Mouse (Mus musculus) embryonic facial prominence, embryonic 10.5 days (tissue): ENCODE data around the gene Casc3. TPM values are rescaled to one million over a fixed set of nuclear protein-coding genes. Genes with fewer than 3 reads are reported as not detected.

Experiments
- DNase-seq: peaks from one replicate; pipeline ENCODE4 v3.0.0-alpha.2; 2017; ENCODE audit warnings: low spot score
- H3K27ac ChIP-seq: fragments of 300-500 bp; sonication (generic); replicated peaks from 2 replicates; pipeline ENCODE4 v1.5.1; 2016; ENCODE audit warnings: mild to moderate bottlenecking
- H3K27me3 ChIP-seq: fragments of 300-500 bp; sonication (generic); replicated peaks from 2 replicates; pipeline ENCODE4 v1.6.1; 2016; ENCODE audit warnings: low read depth, mild to moderate bottlenecking; ENCODE audit not compliant: poor library complexity, severe bottlenecking
- H3K36me3 ChIP-seq: fragments of 300-500 bp; sonication (generic); replicated peaks from 2 replicates; pipeline ENCODE4 v1.6.1; 2016; ENCODE audit warnings: mild to moderate bottlenecking, moderate library complexity
- H3K4me1 ChIP-seq: fragments of 300-500 bp; sonication (generic); 2 replicates; pipeline ENCODE4 v1.6.1; 2016
- H3K4me3 ChIP-seq: fragments of 300-500 bp; sonication (generic); 2 replicates; pipeline ENCODE4 v1.5.1; 2016; ENCODE audit warnings: mild to moderate bottlenecking, moderate library complexity
- H3K9me3 ChIP-seq: fragments of 300-500 bp; sonication (generic); 2 replicates; pipeline ENCODE4 v1.6.1; 2016; ENCODE audit warnings: mild to moderate bottlenecking
- WGBS: fragments of 180-500 bp; shearing (Covaris S2); methylation state at CpG from one replicate; pipeline ENCODE4 v1.1.7; 2016; 5-methylcytosine and 5-hydroxymethylcytosine counted together
- polyA plus RNA-seq: library from polyadenylated mRNA; unstranded; fragments of >200 nt; fragmentation: Nextera tagmentation; extraction: Ambion mirVana; gene quantifications from 2 replicates; pipeline ENCODE4 v1.2.1, GENCODE M21; 2016

Casc3 gene
- polyA plus RNA-seq, 1 experiment from 2014 or later: 47.5 TPM

DNA sequence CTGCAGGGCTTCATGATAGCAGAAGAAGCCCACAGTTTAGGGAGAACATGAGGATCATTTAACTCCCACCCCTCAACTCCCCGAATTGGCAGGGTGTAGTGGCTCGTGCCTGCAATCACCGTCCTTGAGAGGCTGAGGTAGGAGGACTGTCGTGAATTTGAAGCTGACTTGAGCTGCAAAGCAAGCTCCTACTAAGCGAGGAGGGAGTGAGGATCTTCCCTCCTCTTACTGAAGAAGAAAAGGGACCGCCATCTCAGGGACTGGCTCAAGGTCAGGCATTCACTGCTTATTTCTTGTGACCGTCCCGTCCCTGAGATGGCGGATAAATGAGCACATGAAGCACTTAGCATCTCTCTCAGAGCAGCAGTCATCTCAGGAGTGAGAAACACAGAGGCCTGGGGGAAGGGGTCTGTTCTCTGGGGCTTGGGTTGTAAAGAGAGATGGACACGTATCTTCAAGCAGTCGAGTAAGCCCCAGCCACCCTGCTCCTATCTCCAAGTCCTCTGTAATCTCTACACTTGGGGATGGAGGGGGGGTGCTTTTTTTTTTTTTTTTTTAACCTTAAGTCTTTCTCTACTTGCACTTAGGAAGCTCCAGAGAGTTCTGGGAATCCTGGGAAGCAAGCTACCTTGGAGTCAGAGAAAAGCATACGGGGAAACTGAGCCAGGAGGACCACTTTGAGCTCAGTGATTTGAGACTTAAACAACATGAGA is 28.5 kb upstream of the Casc3 start:
- Histone ChIP-seq H3K9me3 (no peaks in the 10 kb centered on the region), H3K4me1 (peaks cover 58% of the 10 kb centered on the region), H3K4me3 (peak overlapping the region; percentile 60), H3K36me3 (peaks cover 1% of the 10 kb centered on the region; the same call in 1 of the 2 replicates), H3K27ac (peak overlapping the region; percentile 85), H3K27me3 (no peaks in the 10 kb centered on the region)
- WGBS: 57% methylated on average over 12 of the region's 12 CpGs
- DNase-seq: no peak

DNA sequence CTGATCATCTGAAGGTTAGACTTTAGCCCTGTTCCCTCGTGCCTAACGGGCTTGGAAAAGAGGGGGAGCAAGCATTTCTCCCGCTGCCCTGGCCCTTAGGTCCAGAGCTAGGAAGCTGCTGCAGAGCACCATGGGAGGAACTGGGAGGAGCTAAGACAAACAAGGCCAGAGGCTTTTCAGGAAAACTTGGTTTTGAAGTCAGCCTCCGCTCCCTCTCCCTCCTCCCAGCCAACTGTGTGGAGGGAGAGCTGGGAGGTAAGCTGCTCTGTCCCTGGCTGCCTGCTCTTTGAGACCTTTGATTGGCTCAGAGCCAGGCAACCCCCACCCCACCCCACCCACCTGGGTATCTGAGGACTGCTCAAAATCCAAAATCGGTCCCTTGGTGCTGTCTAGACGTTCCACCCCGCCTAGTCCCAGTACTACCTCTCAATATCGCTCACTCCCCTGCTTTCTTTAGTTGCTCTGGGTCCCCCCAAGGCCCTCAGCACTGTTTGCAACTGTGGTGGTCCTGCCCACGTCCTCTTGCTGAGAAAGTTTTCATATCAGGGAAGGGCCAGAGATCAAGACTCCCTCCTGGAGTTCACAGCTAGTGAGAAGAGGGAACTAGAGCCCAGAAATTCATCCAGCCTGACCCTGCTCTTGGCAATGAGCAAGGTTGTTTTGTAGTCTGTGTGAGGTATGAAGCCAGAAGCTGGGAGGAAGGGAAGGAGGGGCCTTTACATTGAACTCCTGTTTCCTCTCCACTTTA is 27.7 kb upstream of the Casc3 start:
- H3K4me3 ChIP-seq: peak overlapping the region; percentile 60
- peak; percentile 66 for DNase-seq
- 5% methylated on average over 9 of the region's 9 CpGs for WGBS
- no peaks in the 10 kb centered on the region for H3K9me3 ChIP-seq
- H3K4me1 ChIP-seq: peaks cover 66% of the 10 kb centered on the region
- peak overlapping the region; percentile 85 for H3K27ac ChIP-seq
- no peaks in the 10 kb centered on the region for H3K27me3 ChIP-seq
- no peaks in the 10 kb centered on the region for H3K36me3 ChIP-seq

DNA sequence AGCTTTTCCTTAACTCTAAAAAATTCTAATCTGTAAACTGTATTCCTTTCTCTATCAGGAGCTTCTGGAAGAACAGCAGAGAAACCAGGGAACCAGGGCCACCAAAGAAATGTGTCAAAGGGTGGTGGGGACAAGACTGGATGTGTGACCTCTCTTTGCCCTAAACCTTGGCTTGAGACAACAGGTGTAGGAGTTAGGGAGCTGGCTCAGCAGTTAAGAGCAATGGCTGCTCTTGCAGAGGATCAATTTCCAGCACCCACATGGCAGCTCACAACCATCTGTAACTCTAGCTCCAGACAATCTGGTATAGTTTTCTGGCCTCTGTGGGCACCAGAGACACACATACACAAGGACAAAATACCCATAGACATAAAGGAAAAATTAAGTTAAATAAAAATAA is 26.8 kb upstream of the Casc3 start:
- Histone ChIP-seq H3K36me3 (no peaks in the 10 kb centered on the region), H3K27me3 (no peaks in the 10 kb centered on the region), H3K9me3 (no peaks in the 10 kb centered on the region), H3K4me1 (peaks cover 72% of the 10 kb centered on the region), H3K27ac (no peak overlapping the region), H3K4me3 (no peak overlapping the region)
- DNase-seq: no peak

DNA sequence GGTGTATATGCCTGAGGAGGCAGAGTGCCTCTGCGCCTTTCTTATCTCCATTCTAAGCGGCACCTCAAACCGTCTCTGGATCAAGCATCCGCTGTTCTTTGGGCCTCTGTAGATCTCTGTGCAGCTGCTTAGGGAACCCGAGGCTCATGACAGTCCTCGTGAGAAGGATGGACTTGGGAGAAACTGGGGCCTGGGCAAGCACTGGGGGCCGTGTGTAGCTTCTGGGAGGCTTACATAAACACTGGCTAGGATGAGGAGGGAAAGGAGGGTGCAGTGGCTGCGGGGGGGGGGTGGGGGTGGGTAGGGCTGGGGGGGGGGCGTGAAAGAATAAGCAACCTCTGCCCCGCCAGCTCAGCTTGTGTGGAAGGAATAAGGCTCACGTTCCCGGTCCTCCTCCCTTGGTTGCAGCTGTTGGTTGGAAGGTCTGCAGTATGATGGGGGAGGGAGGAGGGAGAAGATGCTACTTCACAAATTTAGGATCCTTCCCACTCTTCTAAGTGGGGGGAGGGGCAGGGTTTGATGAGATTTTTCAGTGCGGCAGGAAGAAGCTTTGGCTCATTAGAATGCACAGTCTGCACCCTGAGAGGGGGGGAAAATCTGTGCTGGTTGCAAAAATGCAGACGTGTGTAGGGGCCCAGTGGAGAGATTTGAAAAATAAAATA is 22.7 kb upstream of the Casc3 start:
- H3K36me3 ChIP-seq: no peaks in the 10 kb centered on the region
- peaks cover 68% of the 10 kb centered on the region for H3K4me1 ChIP-seq
- peaks cover 6% of the 10 kb centered on the region; the same call in 1 of the 2 replicates for H3K27me3 ChIP-seq
- peak overlapping the region; percentile 49 for H3K4me3 ChIP-seq
- 14% methylated on average over 14 of the region's 14 CpGs for WGBS
- H3K27ac ChIP-seq: peak overlapping the region; percentile 90
- no peaks in the 10 kb centered on the region for H3K9me3 ChIP-seq
- peak; percentile 39 for DNase-seq

DNA sequence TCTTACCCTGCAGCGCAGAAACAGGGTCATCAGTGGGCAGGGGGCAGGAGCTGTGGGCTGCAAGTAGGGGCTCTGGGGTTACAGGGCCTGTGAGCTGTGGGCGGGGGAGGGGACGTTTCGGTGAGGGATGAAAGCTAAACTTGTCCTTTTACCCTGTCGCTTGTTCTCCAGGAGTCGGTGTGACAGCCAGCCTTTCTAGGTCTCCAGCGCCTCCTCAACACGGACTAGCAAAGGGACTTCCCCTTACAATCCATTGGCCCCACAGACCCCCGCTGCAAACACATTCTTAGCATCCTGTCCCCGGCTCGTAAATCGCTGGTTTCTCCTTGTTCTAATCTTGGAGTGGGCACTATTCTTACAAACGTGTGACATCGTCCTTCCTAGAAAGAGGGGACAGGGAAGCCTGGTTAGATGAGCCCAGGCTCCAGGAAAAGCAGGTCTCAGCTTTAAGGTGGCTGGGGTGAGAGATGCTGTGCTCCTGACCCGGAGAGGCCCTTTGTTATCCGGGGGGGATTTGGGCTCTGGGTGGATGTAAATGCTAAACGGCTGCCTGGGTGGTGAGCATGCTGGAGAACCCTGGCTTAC is 22.0 kb upstream of the Casc3 start:
- peak; percentile 61 for DNase-seq
- Histone ChIP-seq H3K27ac (peak overlapping the region; percentile 90), H3K27me3 (peaks cover 6% of the 10 kb centered on the region; the same call in 1 of the 2 replicates), H3K9me3 (no peaks in the 10 kb centered on the region), H3K36me3 (no peaks in the 10 kb centered on the region), H3K4me1 (peaks cover 66% of the 10 kb centered on the region), H3K4me3 (peak overlapping the region; percentile 49)
- 2% methylated on average over 17 of the region's 17 CpGs for WGBS

DNA sequence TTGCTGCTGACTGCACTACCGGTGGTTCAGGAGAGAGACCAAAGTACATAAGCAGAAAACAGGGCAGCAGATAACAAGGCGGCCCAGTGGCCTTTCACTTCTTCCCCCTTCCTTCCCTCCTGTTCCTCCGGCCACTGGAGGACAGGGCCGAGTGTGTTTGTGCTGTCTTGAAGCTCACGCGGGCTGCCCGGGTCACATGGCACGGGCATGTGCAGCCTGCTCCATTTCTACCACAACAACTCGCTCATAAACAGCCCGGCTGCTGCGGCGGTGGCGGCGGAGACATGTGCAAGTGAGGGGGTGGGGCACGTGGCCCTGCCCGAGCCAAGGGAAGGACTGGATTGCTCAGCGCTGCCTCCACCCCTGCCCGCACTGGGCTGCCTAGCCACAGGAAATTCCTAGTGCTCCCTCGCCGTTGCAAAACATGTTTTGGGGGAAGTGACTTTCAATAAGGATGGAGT is 21.4 kb upstream of the Casc3 start:
- H3K4me3 ChIP-seq: peak overlapping the region; percentile 49
- H3K9me3 ChIP-seq: no peaks in the 10 kb centered on the region
- peak; percentile 88 for DNase-seq
- H3K4me1 ChIP-seq: peaks cover 65% of the 10 kb centered on the region
- no peaks in the 10 kb centered on the region for H3K36me3 ChIP-seq
- H3K27ac ChIP-seq: peak overlapping the region; percentile 90
- WGBS: under 1% methylated on average over 20 of the region's 20 CpGs
- peaks cover 6% of the 10 kb centered on the region; the same call in 1 of the 2 replicates for H3K27me3 ChIP-seq

DNA sequence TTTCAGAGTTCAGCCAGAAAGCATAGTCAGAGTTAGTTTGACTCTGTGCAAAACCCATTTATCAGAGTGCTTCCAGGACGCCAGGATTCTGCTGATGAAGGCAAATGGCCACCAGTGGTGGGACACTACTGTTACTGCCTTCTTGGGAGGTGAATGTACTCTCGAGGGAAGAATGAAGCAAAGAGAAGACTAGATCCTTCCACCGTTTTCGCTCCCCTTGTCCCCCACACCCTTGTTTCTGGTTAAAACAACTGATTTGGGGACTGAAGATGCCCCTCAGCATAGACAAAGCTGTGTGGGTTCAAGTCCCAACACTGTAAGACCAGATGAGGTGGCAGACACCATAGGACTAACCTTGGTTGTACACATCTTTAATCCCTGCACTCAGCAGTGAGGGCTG is 20.6 kb upstream of the Casc3 start:
- no peak overlapping the region for H3K27ac ChIP-seq
- no peaks in the 10 kb centered on the region for H3K36me3 ChIP-seq
- no peak for DNase-seq
- WGBS: 69% methylated on average over 4 of the region's 4 CpGs
- H3K4me1 ChIP-seq: peaks cover 72% of the 10 kb centered on the region
- no peaks in the 10 kb centered on the region for H3K9me3 ChIP-seq
- peaks cover 6% of the 10 kb centered on the region; the same call in 1 of the 2 replicates for H3K27me3 ChIP-seq
- H3K4me3 ChIP-seq: no peak overlapping the region

DNA sequence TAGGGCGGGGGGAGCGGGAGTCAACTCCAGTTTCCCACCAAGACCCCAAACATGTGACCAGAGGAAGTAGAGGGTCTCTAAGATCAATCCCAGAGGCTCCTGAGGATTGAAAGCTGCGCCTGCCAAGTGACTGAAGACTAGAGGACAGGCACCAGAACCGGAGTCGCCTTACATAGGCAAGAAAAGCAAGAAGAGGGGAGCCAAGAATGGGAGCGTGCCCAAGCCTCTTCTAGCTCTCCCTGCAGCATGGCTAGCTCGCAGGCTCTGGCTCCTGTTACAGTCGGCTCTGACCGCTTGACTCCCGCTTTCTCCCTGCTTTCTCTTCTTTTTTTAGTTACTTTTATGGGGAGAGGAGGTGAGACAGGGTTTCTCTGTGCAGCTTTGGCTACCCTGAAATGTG is 19.5 kb upstream of the Casc3 start:
- 68% methylated on average over 10 of the region's 10 CpGs for WGBS
- Histone ChIP-seq H3K27ac (peak overlapping the region; percentile 82), H3K9me3 (no peaks in the 10 kb centered on the region), H3K4me3 (0 out of 2 replicates have a peak overlapping the region, but pooled peaks have one; percentile 44), H3K27me3 (peaks cover 6% of the 10 kb centered on the region; the same call in 1 of the 2 replicates), H3K36me3 (no peaks in the 10 kb centered on the region), H3K4me1 (peaks cover 80% of the 10 kb centered on the region)
- no peak for DNase-seq

DNA sequence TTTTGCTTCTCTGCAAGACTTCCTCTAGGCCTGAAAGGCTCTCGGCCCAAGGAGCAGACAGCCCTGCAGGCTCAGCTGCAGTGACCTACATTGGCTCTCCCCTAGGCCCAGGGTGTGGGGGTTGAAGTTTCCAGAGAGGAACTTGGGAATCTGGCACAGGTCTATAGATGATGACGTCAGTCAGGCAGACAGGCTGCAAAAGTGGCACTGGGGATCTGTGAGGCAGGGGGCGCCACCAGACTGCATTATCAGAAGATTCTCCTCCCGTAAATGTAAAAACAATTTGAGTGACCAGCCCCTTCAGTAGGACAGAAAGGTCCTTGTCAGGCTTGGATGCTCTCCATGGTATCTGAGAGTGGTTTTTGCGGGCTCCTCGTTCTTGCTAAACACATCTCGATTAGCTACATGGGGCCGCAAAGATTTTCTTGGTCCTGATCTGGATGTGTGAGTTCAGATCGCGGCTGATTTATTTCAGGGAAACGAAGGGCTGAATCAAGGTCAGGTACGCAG is 18.9 kb upstream of the Casc3 start:
- H3K36me3 ChIP-seq: no peaks in the 10 kb centered on the region
- H3K4me3 ChIP-seq: peak overlapping the region; percentile 44; the same call in 1 of the 2 replicates
- peak overlapping the region; percentile 82 for H3K27ac ChIP-seq
- no peaks in the 10 kb centered on the region for H3K9me3 ChIP-seq
- H3K27me3 ChIP-seq: peaks cover 6% of the 10 kb centered on the region; the same call in 1 of the 2 replicates
- peak; percentile 73 for DNase-seq
- WGBS: 13% methylated on average over 12 of the region's 12 CpGs
- peaks cover 80% of the 10 kb centered on the region for H3K4me1 ChIP-seq

DNA sequence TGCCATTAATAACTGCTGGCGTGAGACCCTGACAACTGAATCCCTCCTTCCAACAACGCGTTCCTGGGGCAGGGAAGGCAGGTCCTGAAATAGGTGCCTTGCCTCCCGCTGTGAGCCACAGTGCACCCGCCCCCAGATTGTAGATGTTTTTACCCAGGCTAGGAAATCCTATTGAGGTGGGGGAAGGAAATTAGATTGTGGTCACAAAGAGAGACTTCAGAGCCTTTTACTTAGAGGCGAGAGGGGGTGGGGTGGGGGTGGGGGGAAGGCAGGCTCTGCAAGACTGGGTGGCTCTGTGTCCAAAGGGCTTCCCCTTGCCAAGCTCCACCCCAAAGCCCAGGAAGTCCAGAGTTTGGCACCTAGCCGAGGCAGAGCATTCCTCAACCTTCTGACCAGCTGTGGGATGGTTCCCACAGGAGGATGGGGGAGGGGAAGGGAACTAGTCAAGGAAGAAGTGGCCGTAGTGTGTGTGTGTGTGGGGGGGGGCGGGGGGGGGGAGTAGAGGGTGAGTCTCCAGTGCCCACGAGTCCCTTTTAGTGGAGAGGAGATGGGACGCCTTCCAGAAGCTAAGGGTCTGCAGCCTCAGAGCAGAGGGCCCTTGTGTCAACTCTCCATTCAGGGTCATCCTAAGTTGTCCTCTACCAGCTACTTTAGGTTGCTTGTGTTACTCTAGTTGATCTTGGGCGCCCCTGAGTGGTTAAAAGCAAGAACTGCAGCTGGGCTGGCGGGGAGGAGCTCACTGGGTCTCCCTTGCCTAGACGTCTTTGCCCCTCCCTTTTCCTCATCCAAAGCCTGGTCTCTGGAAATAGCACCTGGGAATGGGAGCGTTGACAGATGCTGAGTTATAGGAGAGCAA is 18.1 kb upstream of the Casc3 start:
- Histone ChIP-seq H3K27ac (peak overlapping the region; percentile 82), H3K4me3 (peak overlapping the region; percentile 44), H3K27me3 (peaks cover 6% of the 10 kb centered on the region; the same call in 1 of the 2 replicates), H3K9me3 (no peaks in the 10 kb centered on the region), H3K36me3 (no peaks in the 10 kb centered on the region), H3K4me1 (peaks cover 73% of the 10 kb centered on the region)
- WGBS: 4% methylated on average over 14 of the region's 15 CpGs
- peak; percentile 94 for DNase-seq

DNA sequence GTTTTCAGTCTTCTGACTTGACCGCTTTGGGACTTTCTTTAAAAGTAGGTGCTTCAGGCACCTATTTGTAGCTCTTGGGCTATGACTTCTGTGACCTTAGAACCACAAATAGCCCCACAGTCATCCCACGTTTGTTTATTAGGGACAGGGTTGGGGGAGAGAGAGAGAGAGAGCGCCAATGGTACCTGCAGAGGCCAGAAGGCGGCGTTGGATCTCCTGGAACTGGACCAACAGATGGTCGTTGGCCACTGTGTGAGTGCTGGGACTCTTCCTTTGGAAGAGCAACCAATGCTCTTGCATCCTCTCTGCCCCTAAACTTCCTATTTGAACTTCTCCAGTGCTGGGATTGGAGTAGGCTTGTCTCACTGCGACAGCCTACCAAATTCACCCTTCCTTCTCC is 17.5 kb upstream of the Casc3 start:
- DNase-seq: no peak
- H3K4me3 ChIP-seq: peak overlapping the region; percentile 44
- H3K27ac ChIP-seq: peak overlapping the region; percentile 82; the same call in 1 of the 2 replicates

More for the DNA sequence above, 17.5 kb upstream of the Casc3 start:
- Histone ChIP-seq H3K27me3 (peaks cover 6% of the 10 kb centered on the region; the same call in 1 of the 2 replicates), H3K36me3 (no peaks in the 10 kb centered on the region), H3K9me3 (no peaks in the 10 kb centered on the region), H3K4me1 (peaks cover 67% of the 10 kb centered on the region)
- 32% methylated on average over 7 of the region's 7 CpGs for WGBS
